Mouse (Mus musculus) ES-Bruce4 (cell line): ENCODE data around the gene Olfr1154. TPM values are rescaled to one million over a fixed set of nuclear protein-coding genes. Genes with fewer than 3 reads are reported as not detected.

Experiments
- H3K27ac ChIP-seq: 2 replicates; pipeline ENCODE4 v1.5.1; 2012; ENCODE audit warnings: low read length, inconsistent platforms; ENCODE audit not compliant: insufficient read depth
- H3K27me3 ChIP-seq: 2 replicates; pipeline ENCODE4 v1.6.1; 2012; ENCODE audit warnings: mild to moderate bottlenecking, low read length, inconsistent platforms; ENCODE audit not compliant: control insufficient read depth, poor library complexity, insufficient read depth, severe bottlenecking
- H3K36me3 ChIP-seq: 2 replicates; pipeline ENCODE4 v1.6.1; 2012; ENCODE audit warnings: inconsistent platforms, mild to moderate bottlenecking, low read length, moderate library complexity; ENCODE audit not compliant: control insufficient read depth, poor library complexity, insufficient read depth, severe bottlenecking
- H3K4me1 ChIP-seq: one replicate; pipeline ENCODE4 v1.8.1; 2011; ENCODE audit warnings: low read length; ENCODE audit not compliant: control insufficient read depth, insufficient read depth
- H3K4me3 ChIP-seq: 2 replicates; pipeline ENCODE4 v1.5.1; 2011; ENCODE audit warnings: low read depth, mild to moderate bottlenecking, low read length
- H3K9ac ChIP-seq: 2 replicates; pipeline ENCODE4 v1.6.1; 2012; ENCODE audit warnings: low read depth, mild to moderate bottlenecking, inconsistent platforms; ENCODE audit not compliant: poor library complexity, severe bottlenecking
- H3K9me3 ChIP-seq: replicated peaks from 2 replicates; pipeline ENCODE4 v1.6.1; 2012; ENCODE audit warnings: mild to moderate bottlenecking, low read length, inconsistent platforms; ENCODE audit not compliant: control insufficient read depth, poor library complexity, insufficient read depth, severe bottlenecking
- CTCF ChIP-seq: IDR thresholded peaks from one replicate; pipeline ENCODE4 v1.8.1; 2011; ENCODE audit warnings: low read depth, low read length
- EP300 ChIP-seq: IDR thresholded peaks from 2 replicates; pipeline ENCODE4 v1.6.1; 2011; ENCODE audit warnings: low read depth, low read length; ENCODE audit not compliant: insufficient read depth
- POLR2A ChIP-seq: IDR thresholded peaks from one replicate; pipeline ENCODE4 v1.8.1; 2011; ENCODE audit warnings: low read length; ENCODE audit not compliant: insufficient read depth
- polyA plus RNA-seq: library from polyadenylated mRNA; stranded (reverse); fragments of >200 nt; gene quantifications from 2 replicates; pipeline ENCODE4 v1.2.4, GENCODE M21; 2011; ENCODE audit warnings: low read depth; ENCODE audit not compliant: missing spikeins, insufficient read depth, insufficient read length

Gene Olfr1154
- not detected in 2 replicates for polyA plus RNA-seq

GRCm38 (mm10) chr2:87905066-87905465, at the start of gene Olfr1154:
TSS of gene Olfr1154 (minus strand) at chr2:87905166.
- Histone ChIP-seq H3K4me3 (no peak within 1 kb of the TSS), H3K36me3 (no peaks in the 10 kb centered on the region), H3K4me1 (no peaks in the 10 kb centered on the region), H3K27me3 (no peaks in the 10 kb centered on the region), H3K9ac (no peak within 1 kb of the TSS), H3K27ac (no peak within 1 kb of the TSS), H3K9me3 (no peaks in the 10 kb centered on the region)
- TF ChIP-seq POLR2A = no peak
- no peak for TF ChIP-seq CTCF
- no peak for TF ChIP-seq EP300

- H3K27ac ChIP-seq = no peak within 1 kb of the TSS
Measured at GRCm38 (mm10) chr2:87953000-87953399, 48.0 kb upstream of the Olfr1154 start, which contains the start of gene Olfr1156. TSS of gene Olfr1156 (minus strand) at chr2:87953100.

GRCm38 (mm10) chr2:87945037-87945436, 40.1 kb upstream of the Olfr1154 start, which contains the start of gene Olfr1155:
TSS of gene Olfr1155 (minus strand) at chr2:87945137.
- no peaks in the 10 kb centered on the region for H3K36me3 ChIP-seq
- H3K27me3 ChIP-seq = no peaks in the 10 kb centered on the region
- TF ChIP-seq CTCF (no peak), EP300 (no peak), POLR2A (no peak)
- no peaks in the 10 kb centered on the region for H3K4me1 ChIP-seq
- no peak within 1 kb of the TSS for H3K4me3 ChIP-seq
- H3K9me3 ChIP-seq = peaks cover 3% of the 10 kb centered on the region; the same call in 1 of the 2 replicates
- H3K9ac ChIP-seq = no peak within 1 kb of the TSS
- no peak within 1 kb of the TSS for H3K27ac ChIP-seq

More at GRCm38 (mm10) chr2:87953000-87953399, 48.0 kb upstream of the Olfr1154 start, which contains the start of gene Olfr1156:
- H3K9ac ChIP-seq = no peak within 1 kb of the TSS
- TF ChIP-seq POLR2A = no peak
- H3K27me3 ChIP-seq = no peaks in the 10 kb centered on the region
- H3K36me3 ChIP-seq = no peaks in the 10 kb centered on the region
- H3K9me3 ChIP-seq = no peaks in the 10 kb centered on the region
- H3K4me3 ChIP-seq = no peak within 1 kb of the TSS
- no peaks in the 10 kb centered on the region for H3K4me1 ChIP-seq

GRCm38 (mm10) chr2:87894662-87895061, 10.3 kb downstream of the Olfr1154 start, which contains the start of gene Olfr1153:
TSS of gene Olfr1153 (plus strand) at chr2:87894962.
- TF ChIP-seq CTCF = no peak
- no peak for TF ChIP-seq POLR2A
- no peak for TF ChIP-seq EP300
- Histone ChIP-seq H3K9me3 (no peaks in the 10 kb centered on the region), H3K4me1 (no peaks in the 10 kb centered on the region), H3K36me3 (no peaks in the 10 kb centered on the region), H3K9ac (no peak within 1 kb of the TSS), H3K27ac (no peak within 1 kb of the TSS), H3K27me3 (no peaks in the 10 kb centered on the region), H3K4me3 (no peak within 1 kb of the TSS)

GRCm38 (mm10) chr2:87866192-87866591, 38.8 kb downstream of the Olfr1154 start, which contains the start of gene Olfr1152:
TSS of gene Olfr1152 (plus strand) at chr2:87866492.
- Histone ChIP-seq H3K27me3 (no peaks in the 10 kb centered on the region), H3K9me3 (peaks cover 11% of the 10 kb centered on the region), H3K9ac (no peak within 1 kb of the TSS), H3K27ac (no peak within 1 kb of the TSS), H3K4me1 (no peaks in the 10 kb centered on the region), H3K36me3 (no peaks in the 10 kb centered on the region), H3K4me3 (no peak within 1 kb of the TSS)
- TF ChIP-seq CTCF (no peak), EP300 (no peak), POLR2A (no peak)

GRCm38 (mm10) chr2:87855562-87855961, 49.4 kb downstream of the Olfr1154 start, which contains the start of gene Olfr1151:
TSS of gene Olfr1151 (plus strand) at chr2:87855862.
- Histone ChIP-seq H3K9me3 (no peaks in the 10 kb centered on the region), H3K4me1 (no peaks in the 10 kb centered on the region), H3K36me3 (no peaks in the 10 kb centered on the region), H3K27me3 (no peaks in the 10 kb centered on the region), H3K9ac (no peak within 1 kb of the TSS), H3K27ac (no peak within 1 kb of the TSS), H3K4me3 (no peak within 1 kb of the TSS)
- no peak for TF ChIP-seq POLR2A
- no peak for TF ChIP-seq CTCF
- no peak for TF ChIP-seq EP300

Other genes starting within 250 kb of the Olfr1154 start
- gene Olfr1134, start 246.7 kb downstream of the Olfr1154 start, polyA plus RNA-seq = not detected in 2 replicates
- not detected in 2 replicates for gene Olfr1135, start 231.5 kb downstream of the Olfr1154 start, polyA plus RNA-seq
- not detected in 2 replicates for gene Olfr1136, start 211.2 kb downstream of the Olfr1154 start, polyA plus RNA-seq
- not detected in 2 replicates for gene Olfr1137, start 192.0 kb downstream of the Olfr1154 start, polyA plus RNA-seq
- not detected in 2 replicates for gene Olfr1138, start 165.2 kb downstream of the Olfr1154 start, polyA plus RNA-seq
- gene Olfr1140, start 161.4 kb downstream of the Olfr1154 start, polyA plus RNA-seq = not detected in 2 replicates
- gene Olfr1141, start 151.2 kb downstream of the Olfr1154 start, polyA plus RNA-seq = not detected in 2 replicates
- gene Olfr152, start 125.7 kb downstream of the Olfr1154 start, polyA plus RNA-seq = not detected in 2 replicates
- not detected in 2 replicates for gene Olfr1143, start 104.6 kb downstream of the Olfr1154 start, polyA plus RNA-seq
- gene Olfr1145, start 95.3 kb downstream of the Olfr1154 start, polyA plus RNA-seq = not detected in 2 replicates
- gene Olfr1148, start 74.6 kb downstream of the Olfr1154 start, polyA plus RNA-seq = not detected in 2 replicates
- not detected in 2 replicates for gene Olfr1150-ps1, start 61.2 kb downstream of the Olfr1154 start, polyA plus RNA-seq
- gene Olfr1151, start 49.3 kb downstream of the Olfr1154 start, polyA plus RNA-seq = not detected in 2 replicates
- not detected in 2 replicates for gene Olfr1152, start 38.7 kb downstream of the Olfr1154 start, polyA plus RNA-seq
- not detected in 2 replicates for gene Olfr1153, start 10.2 kb downstream of the Olfr1154 start, polyA plus RNA-seq
- gene Olfr1155, start 40.0 kb upstream of the Olfr1154 start, polyA plus RNA-seq = not detected in 2 replicates
- not detected in 2 replicates for gene Olfr1156, start 47.9 kb upstream of the Olfr1154 start, polyA plus RNA-seq
- not detected in 2 replicates for gene Olfr1157, start 63.1 kb upstream of the Olfr1154 start, polyA plus RNA-seq
- not detected in 2 replicates for gene Olfr74, start 69.5 kb upstream of the Olfr1154 start, polyA plus RNA-seq
- gene Olfr1158, start 84.9 kb upstream of the Olfr1154 start, polyA plus RNA-seq = not detected in 2 replicates
- gene Olfr1160, start 103.1 kb upstream of the Olfr1154 start, polyA plus RNA-seq = not detected in 2 replicates
- gene Olfr1161, start 117.6 kb upstream of the Olfr1154 start, polyA plus RNA-seq = not detected in 2 replicates
- not detected in 2 replicates for gene Olfr73, start 132.5 kb upstream of the Olfr1154 start, polyA plus RNA-seq
- gene Olfr1162, start 146.0 kb upstream of the Olfr1154 start, polyA plus RNA-seq = not detected in 2 replicates
- gene Olfr1163, start 166.7 kb upstream of the Olfr1154 start, polyA plus RNA-seq = not detected in 2 replicates
- gene Olfr1164, start 188.8 kb upstream of the Olfr1154 start, polyA plus RNA-seq = not detected in 2 replicates
- not detected in 2 replicates for gene Olfr1166, start 223.1 kb upstream of the Olfr1154 start, polyA plus RNA-seq